Mouse (Mus musculus) CH12.LX (cell line): Measurements from ENCODE around the gene Mmp20. TPM values are rescaled to one million over a fixed set of nuclear protein-coding genes. Genes with fewer than 3 reads are reported as not detected.

Source experiments
- DNase-seq: peaks from one replicate; pipeline ENCODE4 v3.0.0-alpha.2; 2013; ENCODE audit errors: extremely low read depth
- H3K27ac ChIP-seq: 2 replicates; pipeline ENCODE4 v1.5.1; 2012; ENCODE audit warnings: low read depth, mild to moderate bottlenecking, control low read depth, moderate library complexity; ENCODE audit not compliant: insufficient read depth
- H3K27me3 ChIP-seq: replicated peaks from 2 replicates; pipeline ENCODE3; 2012; ENCODE audit warnings: inconsistent platforms
- H3K36me3 ChIP-seq, 2 experiments: replicated peaks in 1 of 2; 2 replicates each; pipeline versions ENCODE3 to v1.6.1; 2012; ENCODE audit warnings: inconsistent platforms in 1 of 2, low read length in 1 of 2, mild to moderate bottlenecking in 1 of 2, mixed read lengths in 1 of 2, moderate library complexity in 1 of 2; ENCODE audit not compliant: control insufficient read depth in 1 of 2, insufficient read depth in 1 of 2
- H3K4me1 ChIP-seq, 2 experiments: 2 replicates each; pipeline ENCODE4 v1.6.1; 2012; ENCODE audit warnings: inconsistent platforms in 1 of 2, moderate library complexity in 1 of 2; ENCODE audit not compliant: insufficient read depth in 2 of 2, control insufficient read depth in 1 of 2
- H3K4me2 ChIP-seq: 2 replicates; pipeline ENCODE4 v1.6.1; 2012; ENCODE audit warnings: low read depth, mild to moderate bottlenecking, control low read depth; ENCODE audit not compliant: poor library complexity, insufficient read depth, severe bottlenecking
- H3K4me3 ChIP-seq, 3 experiments: fragments of 150-350 bp in 1 of 3; sonication (generic) in 1 of 3; replicated peaks in 1 of 3; 2 replicates each; pipeline versions ENCODE3 to v1.5.1; 2011 to 2012; ENCODE audit warnings: low read depth in 2 of 3, low read length in 2 of 3, mild to moderate bottlenecking in 2 of 3, moderate library complexity in 2 of 3, control low read depth in 1 of 3, improper control_type of control experiment in 1 of 3, inconsistent platforms in 1 of 3, mixed read lengths in 1 of 3; ENCODE audit not compliant: poor library complexity in 1 of 3
- H3K79me2 ChIP-seq: replicated peaks from 2 replicates; pipeline ENCODE4 v1.6.1; 2012; ENCODE audit warnings: mild to moderate bottlenecking, moderate library complexity; ENCODE audit not compliant: control insufficient read depth, poor library complexity, insufficient read depth, severe bottlenecking; ENCODE audit errors: extremely low read depth
- H3K9ac ChIP-seq: 2 replicates; pipeline ENCODE4 v1.6.1; 2012; ENCODE audit warnings: low read depth, mild to moderate bottlenecking, control low read depth, moderate library complexity; ENCODE audit not compliant: insufficient read depth
- H3K9me3 ChIP-seq: replicated peaks from 2 replicates; pipeline ENCODE3; 2012; ENCODE audit warnings: low read length, inconsistent platforms, mixed read lengths
- BHLHE40 ChIP-seq: IDR thresholded peaks from 2 replicates; pipeline ENCODE4 v1.6.1; 2011; ENCODE audit warnings: mild to moderate bottlenecking, low read depth, low read length, improper control_type of control experiment
- CHD1 ChIP-seq: IDR thresholded peaks from 2 replicates; pipeline ENCODE4 v1.6.1; 2012; ENCODE audit warnings: low read depth, low read length, improper control_type of control experiment, inconsistent platforms
- CTCF ChIP-seq, 2 experiments: IDR thresholded peaks in 1 of 2; conservative IDR thresholded peaks in 1 of 2; 2 replicates each; pipeline ENCODE4 v1.5.1; 2011 to 2012; ENCODE audit warnings: low read depth in 2 of 2, low read length in 2 of 2, improper control_type of control experiment in 1 of 2, inconsistent platforms in 1 of 2, mild to moderate bottlenecking in 1 of 2, moderate library complexity in 1 of 2
- E2F4 ChIP-seq: IDR thresholded peaks from 2 replicates; pipeline ENCODE4 v1.6.1; 2011; ENCODE audit warnings: low read depth, low read length, improper control_type of control experiment; ENCODE audit not compliant: insufficient replicate concordance
- ELF1 ChIP-seq: IDR thresholded peaks from 2 replicates; pipeline ENCODE4 v1.6.1; 2014; ENCODE audit warnings: low read depth, mild to moderate bottlenecking, inconsistent platforms, low read length, improper control_type of control experiment
- EP300 ChIP-seq: IDR thresholded peaks from 2 replicates; pipeline ENCODE4 v1.6.1; 2011; ENCODE audit warnings: low read length, improper control_type of control experiment
- ETS1 ChIP-seq: conservative IDR thresholded peaks from 2 replicates; pipeline ENCODE4 v1.6.1; 2012; ENCODE audit warnings: low read depth, mild to moderate bottlenecking, inconsistent platforms, low read length, improper control_type of control experiment, moderate library complexity
- JUN ChIP-seq: IDR thresholded peaks from 2 replicates; pipeline ENCODE4 v1.6.1; 2011; ENCODE audit warnings: low read depth, mild to moderate bottlenecking, low read length, improper control_type of control experiment, moderate library complexity; ENCODE audit not compliant: insufficient read depth
- JUND ChIP-seq: conservative IDR thresholded peaks from 2 replicates; pipeline ENCODE4 v1.6.1; 2011; ENCODE audit warnings: low read depth, low read length, improper control_type of control experiment
- KAT2A ChIP-seq: IDR thresholded peaks from 2 replicates; pipeline ENCODE4 v1.6.1; 2012; ENCODE audit warnings: low read length, improper control_type of control experiment, inconsistent platforms; ENCODE audit not compliant: insufficient replicate concordance
- MAFK ChIP-seq: IDR thresholded peaks from 2 replicates; pipeline ENCODE4 v1.6.1; 2011; ENCODE audit warnings: low read length, improper control_type of control experiment; ENCODE audit not compliant: insufficient replicate concordance
- MAX ChIP-seq: IDR thresholded peaks from 2 replicates; pipeline ENCODE4 v1.6.1; 2011; ENCODE audit warnings: low read length, improper control_type of control experiment
- MAZ ChIP-seq: IDR thresholded peaks from 2 replicates; pipeline ENCODE4 v1.6.1; 2012; ENCODE audit warnings: low read depth, mild to moderate bottlenecking, inconsistent platforms, low read length, improper control_type of control experiment, moderate library complexity
- MEF2A ChIP-seq: IDR thresholded peaks from 2 replicates; pipeline ENCODE4 v1.6.1; 2014; ENCODE audit warnings: low read depth, mild to moderate bottlenecking, inconsistent platforms, low read length, improper control_type of control experiment, borderline replicate concordance
- MXI1 ChIP-seq: IDR thresholded peaks from 2 replicates; pipeline ENCODE4 v1.6.1; 2011; ENCODE audit warnings: mild to moderate bottlenecking, low read depth, low read length, improper control_type of control experiment
- MYC ChIP-seq: IDR thresholded peaks from 2 replicates; pipeline ENCODE4 v1.6.1; 2011; ENCODE audit warnings: low read depth, mild to moderate bottlenecking, improper control_type of control experiment, low read length
- NELFE ChIP-seq: IDR thresholded peaks from 2 replicates; pipeline ENCODE4 v1.6.1; 2011; ENCODE audit warnings: low read depth, low read length, improper control_type of control experiment
- NRF1 ChIP-seq: IDR thresholded peaks from 2 replicates; pipeline ENCODE4 v1.6.1; 2014; ENCODE audit warnings: low read depth, mild to moderate bottlenecking, inconsistent platforms, low read length, improper control_type of control experiment, moderate library complexity
- PAX5 ChIP-seq: IDR thresholded peaks from 2 replicates; pipeline ENCODE4 v1.6.1; 2012; ENCODE audit warnings: low read length, inconsistent platforms, mixed read lengths
- POLR2A ChIP-seq: IDR thresholded peaks from 2 replicates; pipeline ENCODE4 v1.6.1; 2011; ENCODE audit warnings: low read depth, mild to moderate bottlenecking, improper control_type of control experiment, low read length
- POLR2AphosphoS2 ChIP-seq: IDR thresholded peaks from 2 replicates; pipeline ENCODE4 v1.6.1; 2011; ENCODE audit warnings: low read depth, low read length, improper control_type of control experiment
- RAD21 ChIP-seq: IDR thresholded peaks from 2 replicates; pipeline ENCODE4 v1.6.1; 2011; ENCODE audit warnings: low read depth, mild to moderate bottlenecking, low read length, improper control_type of control experiment, moderate library complexity
- RCOR1 ChIP-seq: conservative IDR thresholded peaks from 2 replicates; pipeline ENCODE4 v1.6.1; 2012; ENCODE audit warnings: low read depth, mild to moderate bottlenecking, inconsistent platforms, low read length, improper control_type of control experiment
- SIN3A ChIP-seq: IDR thresholded peaks from 2 replicates; pipeline ENCODE4 v1.6.1; 2012; ENCODE audit warnings: low read length, improper control_type of control experiment, inconsistent platforms
- SMC3 ChIP-seq: IDR thresholded peaks from 2 replicates; pipeline ENCODE4 v1.6.1; 2011; ENCODE audit warnings: low read depth, low read length, improper control_type of control experiment
- TBP ChIP-seq: conservative IDR thresholded peaks from 2 replicates; pipeline ENCODE4 v1.6.1; 2011; ENCODE audit warnings: low read depth, low read length, improper control_type of control experiment
- TCF12 ChIP-seq: IDR thresholded peaks from 2 replicates; pipeline ENCODE4 v1.6.1; 2014; ENCODE audit warnings: low read depth, mild to moderate bottlenecking, inconsistent platforms, low read length, improper control_type of control experiment
- UBTF ChIP-seq: IDR thresholded peaks from 2 replicates; pipeline ENCODE4 v1.6.1; 2012; ENCODE audit warnings: low read depth, mild to moderate bottlenecking, inconsistent platforms, low read length, improper control_type of control experiment, moderate library complexity
- USF1 ChIP-seq: IDR thresholded peaks from 2 replicates; pipeline ENCODE4 v1.6.1; 2014; ENCODE audit warnings: low read depth, mild to moderate bottlenecking, inconsistent platforms, low read length, improper control_type of control experiment
- USF2 ChIP-seq: conservative IDR thresholded peaks from 2 replicates; pipeline ENCODE4 v1.6.1; 2011; ENCODE audit warnings: low read depth, low read length, improper control_type of control experiment
- ZC3H11A ChIP-seq: IDR thresholded peaks from 2 replicates; pipeline ENCODE4 v1.6.1; 2012; ENCODE audit warnings: low read depth, mild to moderate bottlenecking, inconsistent platforms, low read length, improper control_type of control experiment
- ZKSCAN1 ChIP-seq: IDR thresholded peaks from 2 replicates; pipeline ENCODE4 v1.6.1; 2012; ENCODE audit warnings: low read depth, inconsistent platforms, low read length, improper control_type of control experiment, borderline replicate concordance
- ZNF384 ChIP-seq: IDR thresholded peaks from 2 replicates; pipeline ENCODE4 v1.6.1; 2012; ENCODE audit warnings: low read depth, low read length, improper control_type of control experiment, inconsistent platforms
- dilution Hi-C: fragments of 300-500 bp; cut with MboI; formaldehyde crosslinking; loops from 2 replicates; pipeline ENCODE4 v1.14.3; 2020; ENCODE audit warnings: low sequenced_read_pairs; ENCODE audit not compliant: extremely low pct_unique_long_range_greater_than_20kb, extremely low pct_ligation_motif_present
- in situ Hi-C: fragments of 300-500 bp; cut with MboI; formaldehyde crosslinking; loops from 3 replicates; pipeline ENCODE4 v1.14.3; 2019; ENCODE audit warnings: low sequenced_read_pairs, low pct_ligation_motif_present, low pct_unique_long_range_greater_than_20kb, mixed read lengths
- polyA plus RNA-seq: library from polyadenylated mRNA; unstranded; fragments of >175 nt; gene quantifications from 2 replicates; pipeline ENCODE4 v1.2.1, GENCODE M21; 2012; ENCODE audit warnings: low read depth; ENCODE audit not compliant: insufficient read length
- total RNA-seq, 2 experiments: library from RNA; depleted of rRNA; stranded (reverse); fragments of 300-350 nt in 1 of 2; fragments of >200 nt in 1 of 2; gene quantifications; 2 replicates each; pipeline ENCODE4 v1.2.3; 2012 to 2014

The Mmp20 gene
- total and polyA plus RNA-seq, 3 experiments: 0.04 to 0.11 TPM; not detected in 1

- TF ChIP-seq ZNF384 (no peak), MAX (no peak), KAT2A (no peak), CHD1 (no peak), UBTF (no peak), PAX5 (no peak), MYC (no peak), ZC3H11A (no peak), SMC3 (no peak), USF2 (no peak), EP300 (no peak), ZKSCAN1 (no peak), CTCF (conservative IDR thresholded peaks at IDR 0.05 in 1 of 2, IDR thresholded peaks at IDR 0.05 in 1 of 2; ENCODE audit: low read depth in 2 of 2, low read length in 2 of 2) (no peak), POLR2AphosphoS2 (no peak), NELFE (no peak), RCOR1 (no peak)
- DNase-seq: no peak
- no peaks in the 10 kb centered on the region for H3K79me2 ChIP-seq
- in situ Hi-C loops: no loop called here
- no peak overlapping the region for H3K4me2 ChIP-seq
- H3K36me3 ChIP-seq: no peaks in the 10 kb centered on the region
- H3K4me1 ChIP-seq: peaks cover 8 to 16% of the 10 kb centered on the region in 2 experiments; a peak in 3 of 4 replicates
- H3K27me3 ChIP-seq: no peaks in the 10 kb centered on the region
- dilution Hi-C loops: no loop called here
- H3K4me3 ChIP-seq: no peak overlapping the region
- peaks cover 8% of the 10 kb centered on the region for H3K9me3 ChIP-seq
- H3K27ac ChIP-seq: no peak overlapping the region
- no peak overlapping the region for H3K9ac ChIP-seq
These were observed 54.1 kb downstream of the Mmp20 start for GRCm38 (mm10) chr9:7682081-7682618.

- peak overlapping the region; percentile 68; the same call in 1 of the 2 replicates for H3K4me2 ChIP-seq
- in situ Hi-C loops: no loop called here
- H3K27me3 ChIP-seq: no peaks in the 10 kb centered on the region
- no peak overlapping the region for H3K4me3 ChIP-seq
- H3K79me2 ChIP-seq: no peaks in the 10 kb centered on the region
- H3K9ac ChIP-seq: no peak overlapping the region
- peaks cover 8 to 16% of the 10 kb centered on the region in 2 experiments; a peak in 3 of 4 replicates for H3K4me1 ChIP-seq
- no peak overlapping the region for H3K27ac ChIP-seq
- dilution Hi-C loops: no loop called here
- DNase-seq: peak; percentile 45
- H3K9me3 ChIP-seq: no peaks in the 10 kb centered on the region
- H3K36me3 ChIP-seq: no peaks in the 10 kb centered on the region
- no peak for TF ChIP-seq NELFE
- no peak for TF ChIP-seq RAD21
- 0 out of 2 replicates have a peak, but pooled peaks have one; percentile 22 for TF ChIP-seq ETS1
- 0 out of 2 replicates have a peak, but pooled peaks have one; percentile 15 for TF ChIP-seq MEF2A
- TF ChIP-seq MXI1: no peak; the same call in 1 of the 2 replicates
- TF ChIP-seq MAFK: no peak
- no peak for TF ChIP-seq SIN3A
- peak; percentile 91 for TF ChIP-seq EP300
- TF ChIP-seq RCOR1: peak; percentile 74
- no peak for TF ChIP-seq USF1
- no peak for TF ChIP-seq NRF1
- no peak for TF ChIP-seq JUN
- TF ChIP-seq UBTF: no peak
- TF ChIP-seq MAZ: no peak
- no peak for TF ChIP-seq CTCF (conservative IDR thresholded peaks at IDR 0.05 in 1 of 2, IDR thresholded peaks at IDR 0.05 in 1 of 2; ENCODE audit: low read depth in 2 of 2, low read length in 2 of 2)
- no peak for TF ChIP-seq JUND
- TF ChIP-seq E2F4: no peak
- no peak for TF ChIP-seq CHD1
- TF ChIP-seq ELF1: no peak
- TF ChIP-seq POLR2A: no peak
- no peak for TF ChIP-seq USF2
- no peak for TF ChIP-seq MAX
- no peak for TF ChIP-seq TBP
- TF ChIP-seq ZC3H11A: no peak
- TF ChIP-seq TCF12: 0 out of 2 replicates have a peak, but pooled peaks have one; percentile 13
- TF ChIP-seq BHLHE40: no peak
- no peak for TF ChIP-seq SMC3
These were observed 58.0 kb downstream of the Mmp20 start for GRCm38 (mm10) chr9:7686024-7686423.
